Mouse (Mus musculus) megakaryocyte, embryonic 14.5 days (primary cell): ENCODE results near the gene Pappa.

Experiments
- FLI1 ChIP-seq: IDR thresholded peaks from 2 replicates; pipeline ENCODE4 v1.6.1; 2012; ENCODE audit warnings: low read length, inconsistent platforms, mixed read lengths
- GATA1 ChIP-seq: IDR thresholded peaks from 3 replicates; pipeline ENCODE4 v1.6.1; 2012; ENCODE audit warnings: mixed read lengths, low read length, inconsistent platforms, borderline replicate concordance

- TF ChIP-seq GATA1 (no peak), FLI1 (no peak)
Measured at GRCm38 (mm10) chr4:65350521-65350920, 226.5 kb downstream of the Pappa start.
